Comparison of ENCODE assay signal across 17 mouse cellular contexts in the genomic region with DNA sequence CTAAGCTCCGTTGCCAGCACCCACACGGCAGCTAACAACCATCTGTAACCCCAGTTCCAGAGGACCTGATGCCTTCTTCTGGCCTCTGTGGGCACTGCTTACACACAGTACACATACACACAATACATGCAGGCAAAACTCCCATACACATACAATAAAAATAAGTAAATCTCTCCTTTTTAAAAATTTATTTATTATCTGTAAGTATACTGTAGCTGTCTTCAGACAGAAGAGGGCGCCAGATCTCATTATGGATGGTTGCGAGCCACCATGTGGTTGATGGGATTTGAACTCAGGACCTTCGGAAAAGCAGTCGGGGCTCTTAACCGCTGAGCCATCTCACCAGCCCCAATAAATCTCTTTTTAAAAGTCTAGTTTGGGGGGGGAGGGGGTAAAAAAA. TPM values are rescaled to one million over a fixed set of nuclear protein-coding genes. Genes with fewer than 3 reads are reported as not detected.
A peak's percentile ranks its signal among the peaks of the same experiment; 100 is the strongest.
DNase-seq lines count a peak whose midpoint lies in the region; TF ChIP-seq lines count a peak whose summit lies in the region.
"Had no signal": no experiment of that assay in that cellular context is flagged by ENCODE, and none has a peak within 500 bp of the region (broad histone marks: within the 10 kb centered on the region; RNA-seq: fewer than 3 reads in every experiment).

No protein-coding gene starts in this region.

- H3K4me1 ChIP-seq in hindbrain, embryonic 10.5 days (replicated peaks) = peaks cover 14% of the 10 kb centered on the region

- H3K9me3 ChIP-seq in hindbrain, embryonic 10.5 days = no peaks in the 10 kb centered on the region
- H3K9me3 ChIP-seq: forebrain, embryonic 12.5 days; limb, embryonic 12.5 days; lung, embryonic 15.5 days; stomach, embryonic 15.5 days had no signal

- peak; percentile 56 for TF ChIP-seq CTCF in layer of hippocampus, adult 2 months (conservative IDR thresholded peaks at IDR 0.05)

- H3K4me3 ChIP-seq in layer of hippocampus, adult 2 months = no peak overlapping the region
- no peak overlapping the region for H3K4me3 ChIP-seq in hindbrain, embryonic 10.5 days
- H3K4me3 ChIP-seq: forebrain, embryonic 12.5 days; limb, embryonic 12.5 days; lung, embryonic 15.5 days; myocyte; stomach, embryonic 15.5 days had no signal

- no peak overlapping the region for H3K27ac ChIP-seq in layer of hippocampus, adult 2 months
- no peak overlapping the region for H3K27ac ChIP-seq in hindbrain, embryonic 10.5 days
- H3K27ac ChIP-seq: forebrain, embryonic 12.5 days; limb, embryonic 12.5 days; lung, embryonic 15.5 days; stomach, embryonic 15.5 days had no signal

- WGBS in hindbrain, embryonic 10.5 days = 95% methylated on average over 7 of the region's 7 CpGs

- DNase-seq in layer of hippocampus, adult 2 months (ENCODE audit: low spot score in 2 of 2) = no peak
- DNase-seq in layer of hippocampus, adult 18-20 months (ENCODE audit: low spot score in 2 of 2) = no peak
- DNase-seq in thymus, postnatal 14 days = peak; percentile 16
- no peak for DNase-seq in thymus, postnatal 4 days
- peak; percentile 41 for DNase-seq in ZHBTc4 (ENCODE audit: low read depth, low spot score)
- DNase-seq in urinary bladder, adult 2 months (ENCODE audit: low spot score) = no peak
- DNase-seq in hindbrain, embryonic 10.5 days (ENCODE audit: low spot score) = no peak
- DNase-seq: adrenal gland, postnatal 10 days; cerebellum, adult 8-10 months; heart, postnatal 10 days; kidney, adult 9 months; thymus, postnatal 25 days had no signal

- H3K27me3 ChIP-seq in hindbrain, embryonic 10.5 days (ENCODE audit: insufficient read depth, poor library complexity, severe bottlenecking) = no peaks in the 10 kb centered on the region
- H3K27me3 ChIP-seq: forebrain, embryonic 12.5 days; limb, embryonic 12.5 days; lung, embryonic 15.5 days; stomach, embryonic 15.5 days had no signal

- peaks cover 51% of the 10 kb centered on the region for H3K36me3 ChIP-seq in hindbrain, embryonic 10.5 days

RNA-seq across cellular contexts. Expression of a gene that starts 9.0 kb away (rescaled TPM):
- 100 to 1,000 TPM in 1 of 2 experiments, 10 to 100 TPM in 1; 80.8 to 101 TPM for total RNA-seq in layer of hippocampus, adult 2 months (2021)
- total RNA-seq in layer of hippocampus, adult 18-20 months (2021) = 10 to 100 TPM; 68.0 to 86.7 TPM
- 80.1 and 92.2 TPM in 2 replicates for polyA plus RNA-seq in urinary bladder, adult 2 months (2012; rRNA removed)
- 31.9 and 36.3 TPM in 2 replicates for polyA plus RNA-seq in hindbrain, embryonic 10.5 days (2016; fragmentation: Nextera tagmentation; extraction: Ambion mirVana)

RNA-seq across cellular contexts. Expression of a gene that starts 24.1 kb away (rescaled TPM):
- 10 to 100 TPM; 13.7 to 15.5 TPM for total RNA-seq in layer of hippocampus, adult 2 months (2021)
- total RNA-seq in layer of hippocampus, adult 18-20 months (2021) = 10 to 100 TPM; 14.5 to 15.0 TPM
- 11.6 and 13.1 TPM in 2 replicates for polyA plus RNA-seq in urinary bladder, adult 2 months (2012; rRNA removed)
- polyA plus RNA-seq in hindbrain, embryonic 10.5 days (2016; fragmentation: Nextera tagmentation; extraction: Ambion mirVana) = 16.8 and 20.8 TPM in 2 replicates

Comparison
In these comparisons a context has a peak if more than half of its experiments do, and no peak if none do; other contexts are left out.
1. DNase-seq: peak in thymus, postnatal 14 days (single experiment) and ZHBTc4 (single experiment); none in layer of hippocampus, adult 2 months (0 of 2), layer of hippocampus, adult 18-20 months (0 of 2), thymus, postnatal 4 days (single experiment), urinary bladder, adult 2 months (single experiment) and hindbrain, embryonic 10.5 days (single experiment).